Mouse (Mus musculus) cortical plate, adult 2 months (tissue): ENCODE data around the gene Topbp1.

ENCODE experiments used
- CTCF ChIP-seq: fragments of 200-500 bp; IDR thresholded peaks from 2 replicates; pipeline ENCODE4 v1.5.1; 2011; ENCODE audit warnings: mild to moderate bottlenecking, control low read depth, low read length; ENCODE audit not compliant: insufficient read depth; ENCODE audit errors: extremely low read depth
- POLR2A ChIP-seq: fragments of 200-500 bp; IDR thresholded peaks from 2 replicates; pipeline ENCODE4 v1.6.1; 2011; ENCODE audit warnings: mild to moderate bottlenecking, low read length, control low read depth; ENCODE audit not compliant: insufficient read depth; ENCODE audit errors: extremely low read depth

DNA sequence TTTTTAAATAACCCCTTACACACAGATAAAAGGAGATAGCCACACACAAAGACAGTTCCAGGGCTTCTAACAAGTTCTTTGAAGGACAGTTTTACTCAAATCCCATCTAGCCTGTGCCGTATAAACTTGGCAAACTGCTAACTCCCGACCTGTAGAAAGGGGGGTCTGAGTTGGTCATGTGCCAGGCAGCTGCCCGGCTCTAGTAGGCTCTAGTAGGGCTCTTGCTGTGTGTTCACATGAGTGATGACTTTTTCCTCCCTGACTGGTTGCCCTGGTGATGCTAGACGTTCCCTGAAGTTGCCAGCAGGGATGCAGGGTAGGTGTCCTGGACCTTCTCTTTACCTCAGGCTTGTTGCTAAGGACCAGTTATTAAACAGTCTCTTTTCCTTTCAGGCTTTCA is 33.9 kb upstream of the Topbp1 start:
- TF ChIP-seq CTCF = no peak
- TF ChIP-seq POLR2A = no peak
